Mouse (Mus musculus) forebrain, embryonic 10.5 days (tissue): ENCODE results near the gene Fam129b. TPM values are rescaled to one million over a fixed set of nuclear protein-coding genes. Genes with fewer than 3 reads are reported as not detected.
A peak's percentile ranks its signal among the peaks of the same experiment; 100 is the strongest.

ENCODE experiments used
- DNase-seq: peaks from one replicate; pipeline ENCODE4 v3.0.0-alpha.2; 2017; ENCODE audit warnings: low spot score; ENCODE audit errors: extremely low spot score
- H3K27ac ChIP-seq: fragments of 300-500 bp; sonication (generic); 2 replicates; pipeline ENCODE4 v1.5.1; 2016; ENCODE audit warnings: mild to moderate bottlenecking
- H3K27me3 ChIP-seq: fragments of 300-500 bp; sonication (generic); 2 replicates; pipeline ENCODE4 v1.6.1; 2016; ENCODE audit warnings: mild to moderate bottlenecking; ENCODE audit not compliant: poor library complexity, severe bottlenecking
- H3K36me3 ChIP-seq: fragments of 300-500 bp; sonication (generic); replicated peaks from 2 replicates; pipeline ENCODE4 v1.6.1; 2016; ENCODE audit warnings: mild to moderate bottlenecking, moderate library complexity
- H3K4me1 ChIP-seq: fragments of 300-500 bp; sonication (generic); 2 replicates; pipeline ENCODE4 v1.6.1; 2016
- H3K4me3 ChIP-seq: fragments of 300-500 bp; sonication (generic); 2 replicates; pipeline ENCODE4 v1.5.1; 2016; ENCODE audit warnings: mild to moderate bottlenecking, moderate library complexity
- H3K9me3 ChIP-seq: fragments of 300-500 bp; sonication (generic); 2 replicates; pipeline ENCODE4 v1.6.1; 2016; ENCODE audit warnings: mild to moderate bottlenecking, moderate library complexity
- WGBS: fragments of 180-500 bp; shearing (Covaris S2); methylation state at CpG from one replicate; pipeline ENCODE4 v1.1.7; 2016; 5-methylcytosine and 5-hydroxymethylcytosine counted together
- polyA plus RNA-seq: library from polyadenylated mRNA; unstranded; fragments of >200 nt; fragmentation: Nextera tagmentation; extraction: Ambion mirVana; gene quantifications from 2 replicates; pipeline ENCODE4 v1.2.1, GENCODE M21; 2016

The Fam129b gene
- polyA plus RNA-seq, 1 experiment from 2014 or later, result 25.3 TPM

DNA sequence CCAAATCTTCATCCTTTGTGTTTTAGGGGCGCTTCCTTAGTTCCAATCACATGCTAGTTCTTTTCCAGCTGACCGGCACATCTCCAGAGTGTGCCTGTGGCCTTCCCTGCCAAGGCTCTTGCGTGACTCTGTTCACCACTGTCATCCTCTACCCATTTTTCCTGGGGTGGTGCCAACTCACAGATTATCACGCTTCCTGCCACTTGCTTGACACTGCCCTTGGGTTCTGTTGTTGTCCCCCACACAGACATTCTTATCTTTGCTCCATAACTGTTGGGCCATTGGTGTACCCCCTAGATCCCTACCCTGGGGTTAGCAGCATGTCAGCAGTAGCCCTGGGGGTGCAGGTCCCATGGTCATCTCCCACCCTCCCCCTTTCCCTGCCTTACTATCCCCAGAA, 27.6 kb downstream of the Fam129b start:
- Histone ChIP-seq H3K9me3 (no peaks in the 10 kb centered on the region), H3K27ac (no peak overlapping the region), H3K27me3 (peaks cover 24% of the 10 kb centered on the region), H3K4me3 (no peak overlapping the region), H3K36me3 (peaks cover 3% of the 10 kb centered on the region; the same call in 1 of the 2 replicates), H3K4me1 (peaks cover 28% of the 10 kb centered on the region)
- DNase-seq, result no peak
- WGBS, result 92% methylated on average over 4 of the region's 4 CpGs

DNA sequence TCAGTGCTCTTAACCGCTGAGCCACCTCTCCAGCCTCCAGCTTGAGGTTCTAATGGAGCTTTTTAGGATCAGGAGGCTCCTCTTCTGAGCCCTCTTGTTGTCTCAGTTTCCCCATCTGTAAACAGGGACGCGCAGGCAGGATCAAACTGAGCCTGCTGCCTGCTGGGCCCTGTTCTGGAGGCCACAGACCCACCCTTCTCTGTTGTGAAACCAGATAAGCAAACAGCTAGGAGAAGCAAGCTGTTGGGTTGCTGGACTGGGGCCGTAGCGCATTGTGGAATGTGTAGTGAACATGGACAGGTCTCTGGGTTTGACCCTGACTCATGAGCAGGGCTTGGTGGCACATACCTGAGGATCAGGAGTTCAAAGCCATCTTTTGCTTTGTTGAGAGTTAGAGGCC, 28.7 kb downstream of the Fam129b start:
- Histone ChIP-seq H3K27ac (no peak overlapping the region), H3K4me1 (peaks cover 37% of the 10 kb centered on the region), H3K36me3 (peaks cover 3% of the 10 kb centered on the region), H3K4me3 (no peak overlapping the region), H3K9me3 (no peaks in the 10 kb centered on the region), H3K27me3 (peaks cover 32% of the 10 kb centered on the region)
- no peak for DNase-seq
- WGBS, result 90% methylated on average over 5 of the region's 5 CpGs

DNA sequence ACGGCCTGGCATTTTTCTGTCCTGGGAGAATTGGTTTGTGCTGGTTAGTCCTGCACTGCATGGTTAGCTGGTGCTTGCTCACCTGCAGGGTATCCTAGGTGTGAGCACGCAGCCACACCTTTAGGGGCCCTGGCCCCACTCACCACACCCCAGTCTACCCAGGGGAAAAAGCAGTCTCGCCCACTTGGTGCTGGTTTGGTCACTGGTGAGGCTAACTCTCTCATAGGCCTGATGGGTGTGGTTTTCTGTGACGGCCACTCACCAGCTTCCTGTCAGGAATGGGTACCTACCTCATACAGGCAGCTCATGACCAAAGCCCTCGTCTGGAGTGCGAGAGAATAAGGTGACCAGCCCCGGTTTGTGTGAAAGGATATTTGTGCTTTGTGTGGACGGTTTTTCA, 29.4 kb downstream of the Fam129b start:
- Histone ChIP-seq H3K4me3 (no peak overlapping the region), H3K9me3 (no peaks in the 10 kb centered on the region), H3K36me3 (peaks cover 9% of the 10 kb centered on the region), H3K27me3 (peaks cover 39% of the 10 kb centered on the region), H3K27ac (no peak overlapping the region), H3K4me1 (peaks cover 37% of the 10 kb centered on the region)
- 84% methylated on average over 8 of the region's 8 CpGs for WGBS
- DNase-seq, result no peak

DNA sequence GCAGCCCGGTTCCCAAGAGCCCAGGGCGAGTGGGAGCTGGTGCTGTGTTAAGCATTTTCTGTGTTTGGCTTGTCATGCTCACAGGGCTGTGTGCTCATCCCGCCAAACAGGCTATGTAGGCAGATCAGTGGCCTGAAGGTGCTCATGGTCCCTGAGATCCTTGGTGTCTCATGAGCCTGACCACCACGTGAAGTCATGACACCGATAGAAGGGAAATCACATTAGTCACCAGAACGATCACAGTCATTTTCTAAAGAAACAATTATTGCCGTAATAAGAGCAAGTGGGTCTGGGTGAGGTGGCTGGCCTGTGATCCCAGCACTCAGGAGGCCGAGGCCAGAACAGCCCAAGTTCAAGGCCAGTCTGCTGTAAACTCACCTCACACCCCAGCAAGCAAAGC, 31.5 kb downstream of the Fam129b start:
- no peak for DNase-seq
- Histone ChIP-seq H3K27me3 (peaks cover 60% of the 10 kb centered on the region), H3K4me3 (no peak overlapping the region), H3K9me3 (no peaks in the 10 kb centered on the region), H3K36me3 (peaks cover 23% of the 10 kb centered on the region), H3K27ac (peak overlapping the region; percentile 76; the same call in 1 of the 2 replicates), H3K4me1 (peaks cover 37% of the 10 kb centered on the region)
- 67% methylated on average over 8 of the region's 8 CpGs for WGBS

DNA sequence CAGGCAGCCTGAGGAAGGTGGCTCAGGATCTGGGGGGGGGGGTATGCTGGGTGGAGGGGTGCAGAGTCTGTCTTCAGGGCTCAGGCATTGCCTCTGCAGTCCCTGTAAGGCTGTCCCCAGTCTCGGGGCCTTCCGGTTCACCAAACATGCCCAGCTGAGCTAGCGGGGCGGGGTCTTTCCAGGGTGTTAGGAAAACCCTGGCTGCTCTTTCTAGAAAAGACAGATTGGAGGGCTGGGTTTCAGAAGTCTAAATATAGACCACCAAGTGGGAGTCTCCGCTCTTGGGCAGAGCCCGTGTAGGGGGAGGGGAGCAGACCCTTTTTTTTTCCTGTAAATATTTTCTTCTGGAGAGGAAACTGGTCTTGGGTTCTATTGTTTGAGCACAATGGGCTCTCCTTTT, 32.4 kb downstream of the Fam129b start:
- Histone ChIP-seq H3K9me3 (no peaks in the 10 kb centered on the region), H3K36me3 (peaks cover 25% of the 10 kb centered on the region), H3K4me1 (peaks cover 37% of the 10 kb centered on the region), H3K4me3 (peak overlapping the region; percentile 22), H3K27ac (peak overlapping the region; percentile 76), H3K27me3 (peaks cover 60% of the 10 kb centered on the region)
- DNase-seq, result peak; percentile 52
- WGBS, result 7% methylated on average over 6 of the region's 6 CpGs

DNA sequence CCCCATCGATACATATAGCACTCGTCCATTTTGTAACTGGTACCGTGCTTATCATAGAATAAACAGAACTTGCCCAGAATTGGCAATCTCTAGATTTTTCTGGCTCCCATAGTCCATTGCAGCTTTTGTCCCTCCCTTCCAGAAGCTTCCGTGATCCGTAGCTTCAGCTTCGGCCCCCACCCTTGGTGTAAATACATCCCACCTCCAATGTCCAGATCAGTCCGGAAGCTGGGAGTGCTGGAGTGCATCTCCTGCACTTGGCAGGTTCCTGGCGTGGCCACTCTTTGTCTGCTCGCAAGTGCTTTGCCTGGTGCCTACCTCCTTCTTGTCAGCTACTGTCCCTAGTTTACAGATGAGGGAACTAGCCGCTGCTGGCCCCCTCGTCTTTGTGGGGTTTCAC, 32.9 kb downstream of the Fam129b start:
- no peaks in the 10 kb centered on the region for H3K9me3 ChIP-seq
- peak overlapping the region; percentile 76 for H3K27ac ChIP-seq
- 38% methylated on average over 11 of the region's 11 CpGs for WGBS
- no peak for DNase-seq
- H3K4me3 ChIP-seq, result peak overlapping the region; percentile 22; the same call in 1 of the 2 replicates
- H3K27me3 ChIP-seq, result peaks cover 60% of the 10 kb centered on the region
- H3K4me1 ChIP-seq, result peaks cover 38% of the 10 kb centered on the region
- H3K36me3 ChIP-seq, result peaks cover 25% of the 10 kb centered on the region

DNA sequence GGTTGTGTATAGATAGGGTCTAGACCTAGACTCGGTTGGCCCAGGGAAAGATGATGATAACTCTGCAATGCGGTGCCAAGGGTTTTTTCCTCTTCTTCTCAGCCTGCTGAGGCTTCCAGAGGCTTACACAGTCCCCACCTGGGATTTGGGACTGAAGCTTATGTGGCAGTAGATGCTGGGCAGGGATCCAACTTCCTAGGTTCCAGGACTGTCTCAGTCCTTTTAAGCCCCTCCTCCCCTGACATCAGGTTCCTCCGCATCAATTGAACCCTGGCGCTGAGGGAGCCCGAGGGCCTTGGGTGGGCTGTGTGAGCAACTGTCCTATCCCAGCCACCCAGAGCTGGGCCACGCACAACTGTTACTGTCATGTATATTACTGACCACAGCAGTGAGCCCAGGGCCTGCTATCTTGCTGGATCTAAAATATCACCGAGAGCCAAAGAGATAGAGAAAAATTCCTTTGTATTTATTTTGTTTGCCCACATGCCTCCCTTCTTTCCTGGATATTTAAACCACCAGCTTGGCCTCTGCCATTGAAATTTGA, 35.8 kb downstream of the Fam129b start:
- H3K36me3 ChIP-seq, result peaks cover 32% of the 10 kb centered on the region
- 90% methylated on average over 7 of the region's 7 CpGs for WGBS
- DNase-seq, result no peak
- H3K4me3 ChIP-seq, result no peak overlapping the region
- peaks cover 47% of the 10 kb centered on the region for H3K27me3 ChIP-seq
- no peaks in the 10 kb centered on the region for H3K9me3 ChIP-seq
- H3K4me1 ChIP-seq, result peaks cover 42% of the 10 kb centered on the region
- no peak overlapping the region for H3K27ac ChIP-seq

DNA sequence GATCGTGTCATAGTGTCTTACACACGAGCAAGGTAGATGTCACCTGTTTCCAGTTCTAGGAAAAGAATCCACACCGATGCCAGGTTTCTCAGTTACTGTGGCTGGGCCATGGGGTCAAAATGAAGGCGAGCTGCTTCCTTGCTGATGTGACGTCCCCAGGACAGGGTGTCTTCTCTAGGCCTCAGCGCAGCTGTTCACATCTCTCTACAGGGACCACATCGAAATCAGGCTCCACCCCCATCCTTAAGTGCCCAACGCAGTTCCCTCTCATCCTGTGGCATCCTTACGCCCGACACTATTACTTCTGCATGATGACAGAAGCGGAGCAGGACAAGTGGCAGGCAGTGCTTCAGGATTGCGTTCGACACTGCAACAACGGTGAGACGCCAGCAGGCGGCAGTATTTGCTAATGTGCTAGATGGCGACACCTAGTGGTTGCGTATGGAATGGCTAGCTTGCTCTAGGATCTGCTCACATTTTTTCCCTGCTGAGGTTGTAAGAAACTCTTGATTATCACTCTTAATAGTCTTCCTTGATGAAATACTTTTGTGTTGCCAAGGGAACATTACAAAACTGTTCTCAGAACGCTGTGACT, 36.4 kb downstream of the Fam129b start:
- WGBS, result 33% methylated on average over 19 of the region's 19 CpGs
- peak; percentile 86 for DNase-seq
- H3K27ac ChIP-seq, result no peak overlapping the region
- peaks cover 32% of the 10 kb centered on the region for H3K36me3 ChIP-seq
- H3K4me3 ChIP-seq, result no peak overlapping the region
- H3K9me3 ChIP-seq, result no peaks in the 10 kb centered on the region
- H3K27me3 ChIP-seq, result peaks cover 41% of the 10 kb centered on the region
- H3K4me1 ChIP-seq, result peaks cover 36% of the 10 kb centered on the region

DNA sequence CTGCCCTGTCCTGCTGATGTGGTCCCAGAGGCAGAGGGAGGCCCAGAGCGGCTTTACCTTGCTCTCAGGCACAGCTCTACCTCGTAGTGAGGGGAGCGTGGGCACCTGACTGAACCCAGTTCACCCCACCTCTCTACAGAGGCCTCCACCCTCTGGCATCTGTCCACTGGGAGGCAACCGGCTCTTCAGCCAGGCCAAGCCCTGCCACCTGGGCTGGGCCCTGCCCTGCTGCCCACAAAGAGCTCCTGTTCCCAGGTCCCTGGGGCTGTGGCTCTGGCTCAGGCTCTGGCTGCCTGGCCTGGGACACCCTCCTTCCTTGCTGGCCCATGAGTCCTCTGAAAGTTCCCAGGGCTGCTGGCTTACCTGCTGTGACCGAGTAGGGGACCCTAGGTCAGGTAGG, 38.4 kb downstream of the Fam129b start:
- WGBS, result 77% methylated on average over 5 of the region's 5 CpGs
- Histone ChIP-seq H3K9me3 (no peaks in the 10 kb centered on the region), H3K27ac (peak overlapping the region; percentile 76), H3K27me3 (peaks cover 30% of the 10 kb centered on the region), H3K36me3 (peaks cover 42% of the 10 kb centered on the region), H3K4me1 (peaks cover 26% of the 10 kb centered on the region), H3K4me3 (no peak overlapping the region)
- no peak for DNase-seq

DNA sequence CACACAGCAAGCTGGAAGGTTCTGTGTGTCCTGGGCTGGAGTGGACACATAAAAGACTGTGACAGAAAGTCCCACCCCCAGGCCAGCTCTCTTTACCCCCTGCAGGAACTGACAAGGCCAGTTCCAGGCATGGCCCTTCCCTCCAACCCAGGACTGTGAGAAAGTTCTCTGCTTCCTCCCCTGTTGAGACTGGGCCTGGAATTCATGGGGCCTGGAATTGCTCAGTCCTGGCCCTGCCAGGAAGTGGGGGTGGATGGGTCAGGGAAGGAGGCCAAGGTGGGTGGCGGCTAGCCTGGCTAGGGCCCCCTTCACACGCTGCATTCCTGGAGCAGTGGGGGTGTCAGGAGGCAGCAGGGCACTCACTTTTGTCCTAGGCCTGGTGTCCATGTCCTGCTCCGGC, 39.0 kb downstream of the Fam129b start:
- WGBS, result 38% methylated on average over 3 of the region's 3 CpGs
- Histone ChIP-seq H3K27me3 (peaks cover 25% of the 10 kb centered on the region), H3K4me3 (no peak overlapping the region), H3K36me3 (peaks cover 45% of the 10 kb centered on the region), H3K27ac (peak overlapping the region; percentile 76), H3K4me1 (peaks cover 26% of the 10 kb centered on the region), H3K9me3 (no peaks in the 10 kb centered on the region)
- no peak for DNase-seq

DNA sequence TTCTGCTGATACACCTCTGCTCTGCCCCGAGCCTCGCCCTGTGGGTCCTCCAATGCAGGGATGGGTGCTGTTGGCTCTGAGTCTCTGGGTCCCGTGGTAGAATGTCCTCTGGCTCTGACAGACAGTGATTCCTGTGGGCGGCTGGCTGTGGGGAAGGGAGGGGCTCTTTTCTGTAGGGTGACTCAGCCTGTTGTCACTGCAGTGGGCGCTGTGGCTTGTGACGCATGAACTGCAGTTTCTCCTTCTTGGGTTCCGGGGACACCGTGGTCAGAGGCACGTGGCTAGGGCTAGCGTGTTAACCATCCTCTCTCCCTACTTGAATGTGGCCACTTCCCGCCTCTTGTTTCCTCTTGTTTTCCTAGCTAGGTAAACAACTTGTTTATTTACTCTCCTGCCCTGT, 41.6 kb downstream of the Fam129b start:
- 88% methylated on average over 11 of the region's 11 CpGs for WGBS
- Histone ChIP-seq H3K27ac (no peak overlapping the region), H3K36me3 (peaks cover 52% of the 10 kb centered on the region), H3K4me3 (no peak overlapping the region), H3K27me3 (no peaks in the 10 kb centered on the region), H3K4me1 (peaks cover 26% of the 10 kb centered on the region), H3K9me3 (no peaks in the 10 kb centered on the region)
- no peak for DNase-seq

DNA sequence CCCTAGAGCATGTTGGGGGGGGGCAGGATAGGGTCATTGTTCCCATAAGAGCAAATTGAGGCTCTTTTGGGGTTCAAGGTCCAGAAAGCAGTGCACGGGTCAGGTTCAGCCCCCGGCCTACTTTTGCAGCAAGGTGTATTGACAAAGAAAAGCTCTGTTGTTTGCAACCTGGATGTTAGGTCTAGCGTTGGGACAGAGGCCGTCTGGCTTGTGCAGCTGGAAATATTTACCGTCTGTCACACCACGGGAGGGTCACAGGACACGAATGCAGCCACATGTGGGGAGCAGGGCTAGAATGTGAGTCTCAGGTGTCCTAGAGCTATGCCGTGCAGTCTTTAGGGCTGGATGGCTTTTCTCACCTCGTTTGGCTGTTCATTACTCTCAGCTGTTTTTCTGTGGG, 42.5 kb downstream of the Fam129b start:
- H3K4me1 ChIP-seq, result peaks cover 26% of the 10 kb centered on the region
- peak overlapping the region; percentile 62 for H3K27ac ChIP-seq
- no peak for DNase-seq
- H3K9me3 ChIP-seq, result no peaks in the 10 kb centered on the region
- H3K27me3 ChIP-seq, result no peaks in the 10 kb centered on the region
- 84% methylated on average over 9 of the region's 9 CpGs for WGBS
- H3K36me3 ChIP-seq, result peaks cover 59% of the 10 kb centered on the region
- no peak overlapping the region for H3K4me3 ChIP-seq

DNA sequence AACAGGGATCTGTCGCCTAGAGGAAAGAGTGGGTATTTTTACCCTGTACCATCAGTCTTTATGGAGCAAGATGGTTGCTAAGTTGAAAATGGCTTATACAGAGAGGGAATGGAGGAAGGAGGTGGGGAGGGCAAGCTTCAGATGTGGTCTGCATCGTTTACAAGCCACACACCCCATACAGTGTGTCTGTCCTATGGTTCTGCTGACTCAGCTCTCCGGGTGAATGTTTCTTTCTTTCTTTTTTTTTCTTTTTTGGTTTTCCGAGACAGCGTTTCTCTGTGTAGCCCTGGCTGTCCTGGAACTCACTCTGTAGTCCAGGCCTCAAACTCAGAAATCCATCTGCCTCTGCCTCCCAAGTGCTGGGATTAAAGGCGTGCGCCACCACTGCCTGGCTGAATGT, 45.3 kb downstream of the Fam129b start:
- 84% methylated on average over 7 of the region's 7 CpGs for WGBS
- DNase-seq, result no peak
- Histone ChIP-seq H3K4me3 (no peak overlapping the region), H3K9me3 (no peaks in the 10 kb centered on the region), H3K4me1 (peaks cover 10% of the 10 kb centered on the region; the same call in 1 of the 2 replicates), H3K36me3 (peaks cover 69% of the 10 kb centered on the region), H3K27ac (no peak overlapping the region), H3K27me3 (no peaks in the 10 kb centered on the region)
